Mouse (Mus musculus) stomach, embryonic 15.5 days (tissue): ENCODE data around the gene Ube3b. TPM values are rescaled to one million over a fixed set of nuclear protein-coding genes. Genes with fewer than 3 reads are reported as not detected.

ENCODE experiments used
- ATAC-seq: fragments of 200-750 bp; cut with Nextera tagmentation; 2 replicates; pipeline ENCODE4 v1.8.0; 2017; ENCODE audit warnings: low read depth, moderate number of reproducible peaks, moderate TSS enrichment; ENCODE audit not compliant: insufficient read depth, low FRiP score
- H3K27ac ChIP-seq: fragments of 300-500 bp; sonication (generic); 2 replicates; pipeline ENCODE4 v1.5.1; 2015; ENCODE audit warnings: mild to moderate bottlenecking, inconsistent platforms
- H3K27me3 ChIP-seq: fragments of 300-500 bp; sonication (generic); replicated peaks from 2 replicates; pipeline ENCODE4 v1.6.1; 2015; ENCODE audit warnings: inconsistent platforms
- H3K36me3 ChIP-seq: fragments of 300-500 bp; sonication (generic); 2 replicates; pipeline ENCODE4 v1.6.1; 2015; ENCODE audit warnings: inconsistent platforms
- H3K4me1 ChIP-seq: fragments of 300-500 bp; sonication (generic); 2 replicates; pipeline ENCODE4 v1.6.1; 2015; ENCODE audit warnings: inconsistent platforms
- H3K4me2 ChIP-seq: fragments of 300-500 bp; sonication (generic); 2 replicates; pipeline ENCODE4 v1.6.1; 2015; ENCODE audit warnings: mild to moderate bottlenecking, inconsistent platforms
- H3K4me3 ChIP-seq: fragments of 300-500 bp; sonication (generic); replicated peaks from 2 replicates; pipeline ENCODE4 v1.5.1; 2015; ENCODE audit warnings: inconsistent platforms
- H3K9ac ChIP-seq: fragments of 300-500 bp; sonication (generic); 2 replicates; pipeline ENCODE4 v1.6.1; 2015; ENCODE audit warnings: inconsistent platforms
- H3K9me3 ChIP-seq: fragments of 300-500 bp; sonication (generic); 2 replicates; pipeline ENCODE4 v1.6.1; 2016; ENCODE audit warnings: inconsistent platforms
- WGBS: fragments of 180-500 bp; shearing (Covaris S2); methylation state at CpG from one replicate; pipeline ENCODE4 v1.1.7; 2015; 5-methylcytosine and 5-hydroxymethylcytosine counted together
- polyA plus RNA-seq: library from polyadenylated mRNA; unstranded; fragments of >200 nt; fragmentation: Nextera tagmentation; extraction: Ambion mirVana; gene quantifications from 2 replicates; pipeline ENCODE4 v1.2.1, GENCODE M21; 2015

Gene Ube3b
- polyA plus RNA-seq, 1 experiment from 2014 or later = 36.1 TPM

DNA sequence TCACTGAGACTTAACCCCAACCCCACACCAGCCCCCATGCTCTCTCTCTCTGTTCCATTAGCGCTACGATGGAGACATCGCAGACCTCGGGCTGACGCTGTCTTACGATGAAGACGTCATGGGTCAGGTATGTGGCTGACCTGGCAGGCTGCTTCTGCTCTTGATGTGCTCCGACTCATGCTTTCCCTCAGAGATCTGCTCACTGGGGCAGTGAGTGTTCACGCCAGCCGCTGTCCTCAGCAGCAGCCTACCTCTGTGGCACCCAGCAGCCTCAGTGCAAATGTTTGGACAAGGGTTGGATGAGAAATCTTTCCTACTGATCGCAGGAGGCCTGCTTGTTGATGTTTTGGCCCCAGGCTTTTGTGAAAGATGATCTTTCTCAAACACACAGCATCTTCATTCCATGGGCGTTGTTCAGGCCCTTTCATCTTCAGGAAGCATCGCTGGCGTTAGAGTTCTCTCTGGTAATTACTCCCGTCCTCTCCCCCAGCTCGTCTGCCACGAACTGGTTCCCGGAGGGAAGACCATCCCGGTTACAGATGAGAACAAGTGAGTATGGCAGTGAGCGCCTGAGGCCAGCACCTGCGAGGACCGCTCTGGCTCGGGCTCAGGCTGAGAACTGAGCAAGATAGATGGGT is 32.1 kb downstream of the Ube3b start:
- no peak overlapping the region for H3K9ac ChIP-seq
- H3K36me3 ChIP-seq = peaks cover 85% of the 10 kb centered on the region
- H3K9me3 ChIP-seq = no peaks in the 10 kb centered on the region
- H3K4me3 ChIP-seq = no peak overlapping the region
- no peak overlapping the region for H3K27ac ChIP-seq
- H3K27me3 ChIP-seq = no peaks in the 10 kb centered on the region
- 0 out of 2 replicates have a peak, but pooled peaks cover 4% of the 10 kb centered on the region for H3K4me1 ChIP-seq
- H3K4me2 ChIP-seq = no peak overlapping the region
- ATAC-seq = no peak; the same call in 1 of the 2 replicates
- 61% methylated on average over 23 of the region's 23 CpGs for WGBS

DNA sequence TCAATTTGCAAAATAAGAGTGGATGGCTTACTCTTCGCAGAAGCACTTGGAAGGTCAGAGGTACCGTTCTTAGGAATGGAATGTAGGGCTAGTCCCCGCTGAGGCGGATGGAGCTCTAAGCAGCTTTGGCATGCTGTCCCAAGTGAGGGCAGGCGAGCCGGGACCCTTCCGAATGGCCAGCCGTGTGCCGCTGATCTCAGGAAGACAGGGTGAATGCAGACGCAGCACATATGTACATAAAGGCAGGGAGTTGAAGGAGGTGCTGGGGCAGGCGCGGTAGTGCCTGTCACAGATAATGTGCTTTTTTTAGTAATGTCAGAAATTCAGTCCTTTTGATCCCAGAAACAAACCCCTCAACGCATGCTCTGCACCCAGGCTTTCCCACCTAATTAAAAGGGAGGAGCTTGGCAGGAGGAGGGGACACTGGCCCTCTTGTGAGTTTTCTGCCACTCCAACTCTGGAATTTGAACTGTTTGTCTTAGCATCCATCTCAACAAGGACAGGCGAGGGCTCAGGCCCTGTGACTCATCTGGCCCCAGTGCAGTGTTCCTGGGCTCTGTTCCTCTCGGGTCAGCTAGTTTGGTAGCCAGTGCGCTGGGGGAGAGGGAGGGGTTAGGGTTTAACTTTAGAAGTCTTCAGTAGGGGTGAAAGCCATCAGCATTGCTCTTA is 32.8 kb downstream of the Ube3b start:
- H3K9ac ChIP-seq = no peak overlapping the region
- no peak overlapping the region for H3K4me3 ChIP-seq
- no peaks in the 10 kb centered on the region for H3K9me3 ChIP-seq
- 0 out of 2 replicates have a peak, but pooled peaks cover 4% of the 10 kb centered on the region for H3K4me1 ChIP-seq
- no peak for ATAC-seq
- H3K27ac ChIP-seq = no peak overlapping the region
- peaks cover 83% of the 10 kb centered on the region for H3K36me3 ChIP-seq
- 43% methylated on average over 16 of the region's 16 CpGs for WGBS
- no peak overlapping the region for H3K4me2 ChIP-seq
- no peaks in the 10 kb centered on the region for H3K27me3 ChIP-seq

DNA sequence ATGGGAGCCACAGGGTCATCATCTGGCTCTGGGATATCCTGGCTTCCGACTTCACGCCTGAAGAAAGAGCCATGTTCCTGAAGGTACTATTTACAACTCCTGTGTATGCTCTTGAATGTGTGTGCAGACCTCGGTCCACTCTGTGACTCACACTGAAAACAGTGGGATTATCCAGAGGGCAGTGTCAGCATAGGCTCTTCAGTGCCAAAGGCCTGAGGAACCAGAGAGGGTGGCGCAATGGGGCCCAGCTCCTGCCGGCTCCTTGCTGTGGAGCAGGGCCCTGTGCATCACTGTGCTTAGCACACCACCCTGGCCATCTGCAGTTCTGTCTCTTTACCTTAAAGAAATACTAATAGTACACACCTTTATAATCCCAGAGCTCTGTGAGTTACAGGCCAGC is 35.2 kb downstream of the Ube3b start:
- no peak for ATAC-seq
- Histone ChIP-seq H3K27ac (no peak overlapping the region), H3K9me3 (no peaks in the 10 kb centered on the region), H3K4me1 (0 out of 2 replicates have a peak, but pooled peaks cover 4% of the 10 kb centered on the region), H3K4me3 (no peak overlapping the region), H3K27me3 (no peaks in the 10 kb centered on the region), H3K36me3 (peaks cover 80% of the 10 kb centered on the region), H3K9ac (no peak overlapping the region), H3K4me2 (no peak overlapping the region)
- WGBS = 91% methylated on average over 5 of the region's 5 CpGs

DNA sequence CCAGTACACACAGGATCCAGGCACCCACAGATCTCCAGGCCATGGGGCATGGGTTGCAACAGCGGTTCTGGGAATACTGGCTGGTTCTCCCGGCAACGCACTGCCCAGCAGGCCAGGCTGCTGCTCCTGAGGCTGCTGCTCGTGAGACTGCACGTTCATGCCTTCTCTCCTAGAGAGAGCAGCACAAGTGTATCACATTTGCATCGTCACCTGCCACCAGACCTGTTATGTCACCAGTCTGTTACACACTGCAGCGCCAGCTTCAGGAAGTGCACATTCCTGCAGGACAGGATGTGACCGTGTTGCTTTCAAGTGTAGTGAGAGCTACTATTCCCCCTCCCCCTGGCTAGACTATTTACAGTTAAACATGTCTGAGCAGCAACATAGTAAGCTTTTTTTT is 36.4 kb downstream of the Ube3b start:
- H3K27ac ChIP-seq = no peak overlapping the region
- H3K4me1 ChIP-seq = 0 out of 2 replicates have a peak, but pooled peaks cover 4% of the 10 kb centered on the region
- no peak overlapping the region for H3K9ac ChIP-seq
- H3K4me2 ChIP-seq = no peak overlapping the region
- no peaks in the 10 kb centered on the region for H3K27me3 ChIP-seq
- H3K36me3 ChIP-seq = peaks cover 71% of the 10 kb centered on the region
- H3K4me3 ChIP-seq = no peak overlapping the region
- 85% methylated on average over 8 of the region's 8 CpGs for WGBS
- H3K9me3 ChIP-seq = no peaks in the 10 kb centered on the region
- ATAC-seq = no peak

DNA sequence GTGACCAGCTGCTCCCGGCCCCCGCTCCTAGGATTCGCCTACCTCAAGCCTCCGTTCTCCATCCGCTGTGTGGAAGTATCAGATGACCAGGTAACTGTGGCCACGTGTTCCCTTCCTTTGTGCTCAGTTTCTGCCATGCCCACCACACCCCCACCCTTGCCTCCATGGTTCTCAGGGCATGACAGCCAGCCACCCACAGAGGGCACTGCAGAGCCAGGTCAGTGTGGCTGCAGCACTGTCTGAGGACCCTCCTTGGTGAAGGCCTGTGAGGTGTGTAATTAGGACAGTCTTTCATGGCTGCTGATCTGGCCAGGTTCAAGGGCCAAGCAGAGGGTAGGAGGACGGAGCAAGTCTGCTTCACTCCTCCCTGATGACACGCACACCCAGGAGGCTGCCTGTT is 38.1 kb downstream of the Ube3b start:
- Histone ChIP-seq H3K4me2 (no peak overlapping the region), H3K27me3 (no peaks in the 10 kb centered on the region), H3K27ac (no peak overlapping the region), H3K36me3 (peaks cover 54% of the 10 kb centered on the region), H3K4me1 (no peaks in the 10 kb centered on the region), H3K4me3 (no peak overlapping the region), H3K9me3 (no peaks in the 10 kb centered on the region), H3K9ac (no peak overlapping the region)
- WGBS = 74% methylated on average over 8 of the region's 8 CpGs
- ATAC-seq = no peak

DNA sequence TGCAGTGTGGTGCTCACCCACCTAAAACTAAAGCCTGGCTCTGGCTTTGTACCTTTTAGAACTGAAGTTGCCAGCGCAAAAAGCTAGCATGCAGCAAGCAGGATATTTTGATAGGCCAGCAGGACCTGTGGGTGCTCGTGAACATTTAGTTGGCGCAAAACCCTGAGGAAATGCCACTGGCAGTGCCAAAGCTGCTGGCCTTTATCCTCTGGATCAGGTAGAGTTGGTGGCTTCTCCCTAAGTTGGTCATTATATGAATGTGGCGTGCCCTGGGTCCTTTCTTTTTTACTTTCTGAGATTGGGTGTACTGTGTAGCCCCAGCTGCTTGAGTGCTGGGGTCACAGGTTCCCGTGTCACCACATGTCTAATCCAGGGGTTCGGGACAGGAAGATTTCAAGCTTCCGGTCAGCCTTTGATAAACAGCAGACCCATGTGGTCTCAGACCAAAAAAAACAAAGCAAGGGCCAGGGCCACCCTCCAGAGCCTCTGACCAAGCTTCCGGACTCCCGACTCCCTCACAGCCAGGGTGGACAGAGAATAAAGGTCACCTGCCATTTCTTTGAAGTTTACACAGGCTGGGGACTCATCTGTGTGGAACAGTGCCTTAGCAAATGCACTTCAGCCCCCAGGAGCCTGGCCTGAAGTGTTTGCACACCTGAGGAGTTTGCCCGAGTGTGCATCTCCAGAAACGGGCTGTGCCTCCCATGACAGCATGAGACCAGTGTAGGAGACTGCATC is 41.3 kb downstream of the Ube3b start:
- no peaks in the 10 kb centered on the region for H3K4me1 ChIP-seq
- H3K36me3 ChIP-seq = peaks cover 32% of the 10 kb centered on the region
- ATAC-seq = no peak
- H3K9me3 ChIP-seq = no peaks in the 10 kb centered on the region
- no peaks in the 10 kb centered on the region for H3K27me3 ChIP-seq
- H3K27ac ChIP-seq = no peak overlapping the region
- WGBS = 57% methylated on average over 11 of the region's 11 CpGs
- no peak overlapping the region for H3K4me3 ChIP-seq
- no peak overlapping the region for H3K4me2 ChIP-seq
- no peak overlapping the region for H3K9ac ChIP-seq

DNA sequence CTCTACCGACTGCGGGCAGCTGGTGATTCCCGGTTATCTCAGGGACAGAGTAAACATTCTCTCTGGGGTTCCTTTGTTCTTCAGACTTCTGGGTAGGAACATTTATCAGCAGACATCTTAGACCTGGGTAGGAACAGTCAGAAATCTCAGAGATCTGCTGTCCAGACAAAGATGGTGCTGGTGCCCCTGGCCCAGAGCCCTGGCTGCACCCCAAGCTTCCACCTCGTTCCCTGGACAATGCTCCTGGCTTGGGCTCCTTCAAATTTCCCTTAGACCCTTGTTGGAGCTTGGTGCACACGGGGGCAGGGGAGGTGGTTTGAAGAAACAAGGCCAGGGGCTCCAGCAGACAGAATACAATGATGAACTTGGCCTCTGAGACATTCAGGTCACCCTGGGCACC is 42.2 kb downstream of the Ube3b start:
- H3K4me2 ChIP-seq = no peak overlapping the region
- ATAC-seq = no peak
- peaks cover 25% of the 10 kb centered on the region for H3K36me3 ChIP-seq
- no peak overlapping the region for H3K9ac ChIP-seq
- H3K9me3 ChIP-seq = no peaks in the 10 kb centered on the region
- 16% methylated on average over 5 of the region's 5 CpGs for WGBS
- H3K4me1 ChIP-seq = no peaks in the 10 kb centered on the region
- no peak overlapping the region for H3K4me3 ChIP-seq
- no peak overlapping the region for H3K27ac ChIP-seq
- H3K27me3 ChIP-seq = no peaks in the 10 kb centered on the region

DNA sequence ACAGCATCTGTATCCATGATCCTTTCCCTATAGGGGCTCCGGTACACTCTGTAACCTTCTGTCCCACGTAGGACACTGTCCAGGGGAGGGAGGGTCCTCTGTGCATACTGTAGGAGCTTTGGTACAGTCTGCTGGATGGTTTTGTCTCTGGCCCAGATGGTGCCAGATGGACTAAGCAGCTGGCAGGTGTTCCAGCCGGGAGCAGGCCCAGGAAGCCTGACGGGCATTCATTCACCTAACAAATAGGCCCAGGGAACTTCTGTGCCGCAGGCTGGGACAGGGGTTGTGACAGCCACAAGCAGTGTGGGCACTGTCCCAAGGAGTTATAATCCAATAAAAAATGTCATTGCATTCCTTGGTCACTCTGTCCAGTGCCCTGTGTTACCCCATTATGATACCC is 43.6 kb downstream of the Ube3b start:
- peaks cover 17% of the 10 kb centered on the region for H3K36me3 ChIP-seq
- H3K4me1 ChIP-seq = no peaks in the 10 kb centered on the region
- 73% methylated on average over 5 of the region's 5 CpGs for WGBS
- no peak overlapping the region for H3K9ac ChIP-seq
- ATAC-seq = no peak
- no peaks in the 10 kb centered on the region for H3K27me3 ChIP-seq
- H3K27ac ChIP-seq = no peak overlapping the region
- no peak overlapping the region for H3K4me3 ChIP-seq
- no peaks in the 10 kb centered on the region for H3K9me3 ChIP-seq
- no peak overlapping the region for H3K4me2 ChIP-seq

DNA sequence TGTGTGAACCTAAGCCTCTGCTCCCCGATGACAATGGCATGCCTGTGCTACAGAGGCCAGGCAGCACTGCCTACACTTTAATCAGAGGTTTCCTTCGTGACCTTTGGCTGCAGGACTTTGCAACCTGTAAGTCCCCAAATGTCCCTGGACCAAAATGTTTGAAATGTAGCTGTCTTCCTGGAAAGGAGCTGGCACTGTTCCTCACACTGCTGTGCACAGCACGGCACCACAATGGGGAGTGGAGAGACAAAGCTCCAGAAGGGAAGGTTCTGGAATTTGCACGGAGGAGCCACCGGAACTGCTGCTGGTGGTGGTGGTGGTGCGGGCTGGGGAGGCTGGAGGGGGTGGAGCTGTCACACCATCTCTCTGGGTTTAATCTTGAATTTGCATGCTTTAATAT is 46.3 kb downstream of the Ube3b start:
- no peaks in the 10 kb centered on the region for H3K36me3 ChIP-seq
- H3K9ac ChIP-seq = no peak overlapping the region
- no peak overlapping the region for H3K4me2 ChIP-seq
- H3K27ac ChIP-seq = no peak overlapping the region
- H3K4me3 ChIP-seq = no peak overlapping the region
- WGBS = 73% methylated on average over 6 of the region's 6 CpGs
- H3K4me1 ChIP-seq = no peaks in the 10 kb centered on the region
- ATAC-seq = no peak
- no peaks in the 10 kb centered on the region for H3K27me3 ChIP-seq
- no peaks in the 10 kb centered on the region for H3K9me3 ChIP-seq

DNA sequence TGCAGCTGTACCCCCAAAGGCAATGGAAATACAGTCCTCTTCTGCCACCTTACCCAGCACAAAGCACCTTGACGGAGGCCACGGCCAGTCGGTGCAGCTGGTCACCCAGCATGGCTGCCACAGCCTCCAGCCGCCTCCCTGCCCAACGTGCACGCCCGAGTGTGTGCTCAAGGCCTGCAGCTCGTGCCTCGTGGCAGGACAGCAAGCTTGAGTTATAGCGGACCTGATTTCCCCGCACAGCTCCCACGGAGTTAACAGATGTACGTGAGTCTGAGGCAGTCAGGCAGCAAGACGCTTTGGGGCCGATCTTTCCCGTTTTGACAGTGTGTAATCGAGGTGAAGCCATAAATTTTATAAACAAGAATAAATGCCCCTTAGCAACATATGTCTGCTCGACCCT is 48.2 kb downstream of the Ube3b start:
- H3K27me3 ChIP-seq = no peaks in the 10 kb centered on the region

DNA sequence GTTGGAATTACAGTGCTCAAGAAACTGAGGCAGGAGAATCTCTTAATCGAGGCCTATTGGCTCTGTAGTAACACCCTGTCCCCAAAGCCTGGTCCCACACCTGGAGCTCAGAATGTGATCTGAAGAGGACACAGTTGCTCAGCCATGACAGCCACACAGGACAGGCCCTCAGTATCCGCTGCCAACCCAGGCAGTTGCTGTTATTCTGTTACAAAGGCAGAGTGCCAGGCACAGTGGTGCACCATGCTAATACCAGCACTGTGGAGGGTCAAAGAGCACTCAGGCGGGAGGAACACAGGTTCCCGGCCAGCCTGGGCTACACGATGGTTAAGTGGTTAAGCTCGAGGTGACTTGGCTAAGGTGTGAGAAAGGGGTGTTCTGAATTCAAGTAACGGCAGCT is 49.4 kb downstream of the Ube3b start:
- no peak overlapping the region for H3K4me2 ChIP-seq
- 80% methylated on average over 7 of the region's 7 CpGs for WGBS
- no peak overlapping the region for H3K27ac ChIP-seq
- H3K9me3 ChIP-seq = no peaks in the 10 kb centered on the region
- H3K27me3 ChIP-seq = no peaks in the 10 kb centered on the region
- H3K9ac ChIP-seq = no peak overlapping the region
- H3K4me3 ChIP-seq = no peak overlapping the region
- H3K36me3 ChIP-seq = no peaks in the 10 kb centered on the region
- no peaks in the 10 kb centered on the region for H3K4me1 ChIP-seq
- no peak for ATAC-seq

More for the DNA sequence above, 48.2 kb downstream of the Ube3b start:
- no peak overlapping the region for H3K9ac ChIP-seq
- H3K27ac ChIP-seq = no peak overlapping the region
- no peaks in the 10 kb centered on the region for H3K9me3 ChIP-seq
- H3K4me2 ChIP-seq = no peak overlapping the region
- no peak for ATAC-seq
- H3K36me3 ChIP-seq = no peaks in the 10 kb centered on the region
- H3K4me1 ChIP-seq = no peaks in the 10 kb centered on the region
- no peak overlapping the region for H3K4me3 ChIP-seq
- WGBS = 52% methylated on average over 18 of the region's 18 CpGs

DNA sequence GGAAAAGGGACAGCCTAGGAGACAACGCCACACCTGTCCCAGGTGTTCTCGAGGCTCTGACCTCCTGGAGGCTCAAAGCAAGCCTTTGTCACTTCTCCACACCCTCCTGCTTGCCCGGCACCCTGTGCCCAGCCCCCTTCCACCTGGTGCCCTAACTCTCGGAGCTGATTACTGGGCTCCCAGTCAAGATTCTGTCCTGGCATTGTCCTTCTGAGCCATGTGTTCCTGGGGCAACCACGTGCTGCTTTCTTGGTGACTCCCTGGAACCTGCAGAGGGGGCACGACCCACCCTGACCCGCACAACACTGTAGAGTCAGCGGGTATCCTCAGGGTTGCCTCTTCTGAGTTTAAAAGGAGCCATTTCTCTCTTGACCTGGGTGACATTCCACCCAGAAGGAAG is 54.0 kb downstream of the Ube3b start:
- ATAC-seq = no peak
- H3K27me3 ChIP-seq = no peaks in the 10 kb centered on the region
- no peaks in the 10 kb centered on the region for H3K4me1 ChIP-seq
- H3K4me2 ChIP-seq = no peak overlapping the region
- no peak overlapping the region for H3K4me3 ChIP-seq
- 87% methylated on average over 8 of the region's 8 CpGs for WGBS
- H3K9ac ChIP-seq = no peak overlapping the region
- no peaks in the 10 kb centered on the region for H3K9me3 ChIP-seq
- no peak overlapping the region for H3K27ac ChIP-seq
- H3K36me3 ChIP-seq = peaks cover 16% of the 10 kb centered on the region; the same call in 1 of the 2 replicates
